Mouse (Mus musculus): ENCODE measurements around the gene Gm10799. TPM values are rescaled to one million over a fixed set of nuclear protein-coding genes. Genes with fewer than 3 reads are reported as not detected.

The Gm10799 gene
- polyA plus RNA-seq, 1 experiment from 2014 or later = not detected

Other genes starting within 250 kb of the Gm10799 start
- 27.1 and 31.6 TPM in 2 replicates for gene Lmo2, start 110.6 kb downstream of the Gm10799 start, polyA plus RNA-seq (2015; fragmentation: Nextera tagmentation; extraction: Ambion mirVana)
- 63.5 and 63.6 TPM in 2 replicates for gene Fbxo3, start 40.8 kb downstream of the Gm10799 start, polyA plus RNA-seq (2015; fragmentation: Nextera tagmentation; extraction: Ambion mirVana)
- gene 4931422A03Rik, start 40.2 kb downstream of the Gm10799 start, polyA plus RNA-seq (2015; fragmentation: Nextera tagmentation; extraction: Ambion mirVana) = 1.9 and 2.9 TPM in 2 replicates
- not detected in 2 replicates for gene Gm10912, start 2.7 kb downstream of the Gm10799 start, polyA plus RNA-seq (2015; fragmentation: Nextera tagmentation; extraction: Ambion mirVana)
- 6.7 and 9.7 TPM in 2 replicates for gene Cd59b, start 1.3 kb upstream of the Gm10799 start, polyA plus RNA-seq (2015; fragmentation: Nextera tagmentation; extraction: Ambion mirVana)
- gene Cd59a, start 27.3 kb upstream of the Gm10799 start, polyA plus RNA-seq (2015; fragmentation: Nextera tagmentation; extraction: Ambion mirVana) = 27.8 and 28.3 TPM in 2 replicates
- gene A930018P22Rik, start 54.2 kb upstream of the Gm10799 start, polyA plus RNA-seq (2015; fragmentation: Nextera tagmentation; extraction: Ambion mirVana) = not detected in 2 replicates

Measured in lung, embryonic 16.5 days (tissue).